Mouse (Mus musculus) CD4-positive helper T cell, adult 2 months (primary cell): ENCODE measurements at regions not wholly inside any gene's neighbourhood (a gene's known extent, or its start where the extent isn't known, plus 50 kb on each side); places are given as distances from the start of the nearest gene placed in this dataset.
"Not testable (repeated sequence)": the region's sequence is repeated elsewhere in the genome, so short reads cannot be mapped to it uniquely, and the experiment has no call there.

Source experiments
- DNase-seq: peaks from one replicate; pipeline ENCODE4 v3.0.0-alpha.2; 2012; ENCODE audit warnings: low read depth, missing footprints, low spot score

GRCm38 (mm10) chr17:79547524-79547923 is 64.1 kb upstream of the Rmdn2 start:
- no peak for DNase-seq

GRCm38 (mm10) chr17:79550409-79550808 is 61.3 kb upstream of the Rmdn2 start:
- not testable (repeated sequence) for DNase-seq

- no peak for DNase-seq
Observed at GRCm38 (mm10) chr17:79553850-79554249, 57.8 kb upstream of the Rmdn2 start.

DNA sequence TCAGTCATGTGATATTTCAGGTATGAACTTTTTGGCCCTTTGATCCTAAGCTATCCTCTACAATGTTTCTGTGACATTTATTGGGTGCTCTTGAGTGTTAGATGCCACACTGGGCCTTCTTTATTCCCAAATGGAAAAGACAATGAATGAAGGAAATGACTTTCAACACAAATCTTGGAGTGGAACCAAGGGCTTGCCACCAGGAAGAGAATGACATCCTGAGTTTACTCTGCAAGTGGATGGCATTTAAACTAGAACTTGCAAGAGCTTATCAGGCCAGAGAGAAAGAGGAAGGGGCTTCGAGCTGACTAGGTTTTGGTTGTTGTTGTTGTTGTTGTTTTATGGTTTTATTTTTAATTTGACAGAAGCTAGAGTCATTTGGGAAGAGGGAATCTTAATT is 56.1 kb upstream of the Rmdn2 start:
- DNase-seq: no peak
